Mouse (Mus musculus) right cerebral cortex, adult 18-20 months (tissue): ENCODE measurements around the gene Tmem102.

Source experiments
- DNase-seq: peaks from one replicate; pipeline ENCODE4 v3.0.0; 2022; ENCODE audit warnings: mixed read lengths

Gene Tmem102

GRCm38 (mm10) chr11:69818365-69818764, 12.9 kb upstream of the Tmem102 start, which contains the start of gene Spem2:
Spem2 (minus strand) TSS chr11:69818465.
- no peak for DNase-seq

GRCm38 (mm10) chr11:69816520-69816919, 11.1 kb upstream of the Tmem102 start:
- no peak for DNase-seq

- no peak for DNase-seq
Measured at GRCm38 (mm10) chr11:69815155-69815554, 9.7 kb upstream of the Tmem102 start, which contains the start of gene Gm39566. Gm39566 (minus strand) TSS chr11:69815298.

- DNase-seq = no peak
Measured at GRCm38 (mm10) chr11:69810280-69810679, 4.9 kb upstream of the Tmem102 start.

- DNase-seq = no peak
Measured at GRCm38 (mm10) chr11:69807641-69808040, 2.2 kb upstream of the Tmem102 start.

- DNase-seq = no peak
Measured at GRCm38 (mm10) chr11:69806378-69806777, 954 bp upstream of the Tmem102 start.

- no peak for DNase-seq
Measured at GRCm38 (mm10) chr11:69804652-69804940, 828 bp downstream of the Tmem102 start.

GRCm38 (mm10) chr11:69803786-69804651, 1.4 kb downstream of the Tmem102 start:
- peak; percentile 79 for DNase-seq

GRCm38 (mm10) chr11:69803328-69803727, 2.1 kb downstream of the Tmem102 start:
- DNase-seq = no peak

GRCm38 (mm10) chr11:69802648-69803105, 2.7 kb downstream of the Tmem102 start:
- DNase-seq = peak; percentile 83

- DNase-seq = no peak
Measured at GRCm38 (mm10) chr11:69801379-69801977, 3.9 kb downstream of the Tmem102 start, which contains the start of gene Fgf11. Fgf11 (minus strand) TSS chr11:69801857.

GRCm38 (mm10) chr11:69800392-69801197, 4.8 kb downstream of the Tmem102 start:
- DNase-seq = no peak

- no peak for DNase-seq
Measured at GRCm38 (mm10) chr11:69800138-69800391, 5.4 kb downstream of the Tmem102 start.

- no peak for DNase-seq
Measured at GRCm38 (mm10) chr11:69799394-69800137, 5.9 kb downstream of the Tmem102 start.

GRCm38 (mm10) chr11:69797924-69798323, 7.5 kb downstream of the Tmem102 start:
- no peak for DNase-seq

- DNase-seq = no peak
Measured at GRCm38 (mm10) chr11:69795983-69796435, 9.4 kb downstream of the Tmem102 start.

- DNase-seq = peak; percentile 94
Measured at GRCm38 (mm10) chr11:69795168-69795982, 10.0 kb downstream of the Tmem102 start, which contains the start of gene Chrnb1. Chrnb1 (minus strand) TSS chr11:69795943.

GRCm38 (mm10) chr11:69793429-69793828, 12.0 kb downstream of the Tmem102 start:
- DNase-seq = no peak

GRCm38 (mm10) chr11:69791420-69791819, 14.0 kb downstream of the Tmem102 start:
- DNase-seq = no peak

- DNase-seq = no peak
Measured at GRCm38 (mm10) chr11:69789431-69789830, 16.0 kb downstream of the Tmem102 start.

GRCm38 (mm10) chr11:69787306-69787705, 18.1 kb downstream of the Tmem102 start:
- DNase-seq = no peak
